Mouse (Mus musculus): ENCODE results near the gene Fgf5. TPM values are rescaled to one million over a fixed set of nuclear protein-coding genes. Genes with fewer than 3 reads are reported as not detected.

Fgf5 gene
- total and polyA plus RNA-seq, 2 experiments from 2014 or later = not detected

- WGBS = 65% methylated on average over 4 of the region's 4 CpGs
- H3K9ac ChIP-seq (replicated peaks; ENCODE audit: low read depth, low read length) = no peak overlapping the region
- ATAC-seq (ENCODE audit: insufficient read depth, low read depth) (no peak), DNase-seq (ENCODE audit: low spot score) (no peak)
- no peaks in the 10 kb centered on the region for H3K4me1 ChIP-seq (ENCODE audit: control insufficient read depth, insufficient read depth)
- TF ChIP-seq CTCF (IDR thresholded peaks at IDR 0.05; ENCODE audit: low read depth) = no peak
- H3K4me3 ChIP-seq (ENCODE audit: low read depth, low read length) = no peak overlapping the region
- no peak overlapping the region for H3K4me2 ChIP-seq (ENCODE audit: low read depth, low read length)
- no peak overlapping the region for H3K27ac ChIP-seq (ENCODE audit: low read depth)
- no peaks in the 10 kb centered on the region for H3K36me3 ChIP-seq (replicated peaks; ENCODE audit: control insufficient read depth, insufficient read depth, low read length)
- no peaks in the 10 kb centered on the region for H3K9me3 ChIP-seq (replicated peaks; ENCODE audit: control insufficient read depth, low read length)
- no peaks in the 10 kb centered on the region for H3K27me3 ChIP-seq (ENCODE audit: control insufficient read depth, insufficient read depth, low read length)
Observed at GRCm38 (mm10) chr5:98305673-98306072, 51.7 kb downstream of the Fgf5 start.

- ATAC-seq (ENCODE audit: insufficient read depth, low read depth) (no peak), DNase-seq (ENCODE audit: low spot score) (no peak)
- no peak overlapping the region for H3K9ac ChIP-seq (replicated peaks; ENCODE audit: low read depth, low read length)
- no peaks in the 10 kb centered on the region for H3K36me3 ChIP-seq (replicated peaks; ENCODE audit: control insufficient read depth, insufficient read depth, low read length)
- H3K4me3 ChIP-seq (ENCODE audit: low read depth, low read length) = no peak overlapping the region
- H3K4me1 ChIP-seq (ENCODE audit: control insufficient read depth, insufficient read depth) = no peaks in the 10 kb centered on the region
- WGBS = 64% methylated on average over 9 of the region's 9 CpGs
- no peaks in the 10 kb centered on the region for H3K9me3 ChIP-seq (replicated peaks; ENCODE audit: control insufficient read depth, low read length)
- H3K27me3 ChIP-seq (ENCODE audit: control insufficient read depth, insufficient read depth, low read length) = no peaks in the 10 kb centered on the region
- H3K4me2 ChIP-seq (ENCODE audit: low read depth, low read length) = no peak overlapping the region
- H3K27ac ChIP-seq (ENCODE audit: low read depth) = no peak overlapping the region
- TF ChIP-seq CTCF (IDR thresholded peaks at IDR 0.05; ENCODE audit: low read depth) (no peak), EP300 (IDR thresholded peaks at IDR 0.05; ENCODE audit: low read depth) (no peak)
Observed at GRCm38 (mm10) chr5:98306528-98306927, 52.5 kb downstream of the Fgf5 start.

GRCm38 (mm10) chr5:98326625-98327024 lies 72.6 kb downstream of the Fgf5 start:
- WGBS = 75% methylated on average over 2 of the region's 2 CpGs
- 0 out of 2 replicates have a peak, but pooled peaks cover 11% of the 10 kb centered on the region for H3K27me3 ChIP-seq (ENCODE audit: control insufficient read depth, insufficient read depth, low read length)
- TF ChIP-seq CTCF (IDR thresholded peaks at IDR 0.05; ENCODE audit: low read depth) (no peak), EP300 (IDR thresholded peaks at IDR 0.05; ENCODE audit: low read depth) (no peak)
- ATAC-seq (ENCODE audit: insufficient read depth, low read depth) (no peak), DNase-seq (ENCODE audit: low spot score) (no peak)
- H3K36me3 ChIP-seq (replicated peaks; ENCODE audit: control insufficient read depth, insufficient read depth, low read length) = no peaks in the 10 kb centered on the region
- no peaks in the 10 kb centered on the region for H3K9me3 ChIP-seq (replicated peaks; ENCODE audit: control insufficient read depth, low read length)
- H3K27ac ChIP-seq (ENCODE audit: low read depth) = no peak overlapping the region
- no peaks in the 10 kb centered on the region for H3K4me1 ChIP-seq (ENCODE audit: control insufficient read depth, insufficient read depth)
- H3K9ac ChIP-seq (replicated peaks; ENCODE audit: low read depth, low read length) = no peak overlapping the region
- H3K4me3 ChIP-seq (ENCODE audit: low read depth, low read length) = no peak overlapping the region
- no peak overlapping the region for H3K4me2 ChIP-seq (ENCODE audit: low read depth, low read length)

Other genes with a start within 250 kb of the Fgf5 start
- 66.2 and 78.7 TPM in 2 replicates for gene Antxr2, start 223.1 kb upstream of the Fgf5 start, total RNA-seq (2014; rRNA removed; ENCODE audit: low replicate concordance)
- gene Antxr2, start 223.1 kb upstream of the Fgf5 start, polyA plus RNA-seq (2015; fragmentation: Nextera tagmentation; extraction: Ambion mirVana) = 48.6 and 49.9 TPM in 2 replicates
- gene Prdm8, start 87.0 kb upstream of the Fgf5 start, total RNA-seq (2014; rRNA removed; ENCODE audit: low replicate concordance) = 0.19 TPM in 1 of 2 replicates, not detected in the other
- not detected in 2 replicates for gene Prdm8, start 87.0 kb upstream of the Fgf5 start, polyA plus RNA-seq (2015; fragmentation: Nextera tagmentation; extraction: Ambion mirVana)
- 0.50 TPM in 1 of 2 replicates, not detected in the other for gene Cfap299, start 75.1 kb downstream of the Fgf5 start, total RNA-seq (2014; rRNA removed; ENCODE audit: low replicate concordance)
- 0.20 and 0.38 TPM in 2 replicates for gene Cfap299, start 75.1 kb downstream of the Fgf5 start, polyA plus RNA-seq (2015; fragmentation: Nextera tagmentation; extraction: Ambion mirVana)